Mouse (Mus musculus) lung, postnatal 0 days (tissue): ENCODE data around the gene Pdgfa.

ENCODE experiments used
- CTCF ChIP-seq: IDR thresholded peaks from 2 replicates; pipeline ENCODE4 v1.5.1; 2016; ENCODE audit warnings: antibody characterized with exemption, mild to moderate bottlenecking
- EP300 ChIP-seq: IDR thresholded peaks from 2 replicates; pipeline ENCODE4 v1.6.1; 2016; ENCODE audit warnings: antibody characterized with exemption, mild to moderate bottlenecking, control low read depth

- TF ChIP-seq CTCF, result no peak
- TF ChIP-seq EP300, result no peak
Observed at GRCm38 (mm10) chr5:138991734-138992133, 5.4 kb downstream of the Pdgfa start.
